Mouse (Mus musculus) naive thymus-derived CD4-positive, alpha-beta T cell, adult 2 months (primary cell): ENCODE results near the gene Bbip1.

Experiments used
- DNase-seq: peaks from one replicate; pipeline ENCODE4 v3.0.0-alpha.2; 2011; ENCODE audit warnings: low read depth

Bbip1 gene

GRCm38 (mm10) chr19:53890781-53891251 lies 53.6 kb downstream of the Bbip1 start:
- DNase-seq: peak; percentile 83

GRCm38 (mm10) chr19:53890274-53890673 lies 54.2 kb downstream of the Bbip1 start:
- DNase-seq: no peak

GRCm38 (mm10) chr19:53889555-53889954 lies 54.9 kb downstream of the Bbip1 start:
- DNase-seq: peak; percentile 73

- DNase-seq: peak; percentile 65
These were observed 56.1 kb downstream of the Bbip1 start for GRCm38 (mm10) chr19:53888331-53888730.

- peak; percentile 34 for DNase-seq
These were observed 56.6 kb downstream of the Bbip1 start for GRCm38 (mm10) chr19:53887822-53888221.

GRCm38 (mm10) chr19:53886576-53887370 lies 57.7 kb downstream of the Bbip1 start:
- DNase-seq: no peak

GRCm38 (mm10) chr19:53885450-53885849 lies 59.0 kb downstream of the Bbip1 start:
- DNase-seq: no peak

- DNase-seq: no peak
These were observed 62.6 kb downstream of the Bbip1 start for GRCm38 (mm10) chr19:53881786-53882185.

GRCm38 (mm10) chr19:53880460-53880859 lies 64.0 kb downstream of the Bbip1 start:
- no peak for DNase-seq
